Mouse (Mus musculus) adrenal gland, adult 18-20 months (tissue): ENCODE measurements around the gene E330009J07Rik. TPM values are rescaled to one million over a fixed set of nuclear protein-coding genes. Genes with fewer than 3 reads are reported as not detected.

Experiments
- DNase-seq, 2 experiments: peaks; one replicate each; pipeline ENCODE4 v3.0.0; 2021 to 2022; ENCODE audit warnings: low spot score in 2 of 2
- total RNA-seq, 2 experiments: library from RNA; stranded (reverse); gene quantifications; 1 replicate in 1 of 2; 2 replicates in 1 of 2; pipeline ENCODE4 v1.2.3; 2021

The E330009J07Rik gene
- total RNA-seq, 2 experiments from 2014 or later: 9.9 to 14.9 TPM

GRCm38 (mm10) chr6:40430878-40431277, 5.1 kb downstream of the E330009J07Rik start:
- DNase-seq: no peak

GRCm38 (mm10) chr6:40430251-40430650, 5.7 kb downstream of the E330009J07Rik start:
- no peak for DNase-seq

GRCm38 (mm10) chr6:40429521-40429931, 6.4 kb downstream of the E330009J07Rik start:
- DNase-seq: no peak

- no peak for DNase-seq
Measured at GRCm38 (mm10) chr6:40428696-40429095, 7.2 kb downstream of the E330009J07Rik start.

GRCm38 (mm10) chr6:40427441-40427840, 8.5 kb downstream of the E330009J07Rik start:
- no peak for DNase-seq

GRCm38 (mm10) chr6:40423774-40424173, 12.2 kb downstream of the E330009J07Rik start:
- peak; percentile 22 to 36 for DNase-seq

- DNase-seq: no peak
Measured at GRCm38 (mm10) chr6:40423013-40423412, 12.9 kb downstream of the E330009J07Rik start.

- DNase-seq: no peak
Measured at GRCm38 (mm10) chr6:40421099-40421498, 14.8 kb downstream of the E330009J07Rik start.

- DNase-seq: no peak
Measured at GRCm38 (mm10) chr6:40418386-40418785, 17.5 kb downstream of the E330009J07Rik start.

- no peak for DNase-seq
Measured at GRCm38 (mm10) chr6:40415799-40416198, 20.1 kb downstream of the E330009J07Rik start.

- no peak for DNase-seq
Measured at GRCm38 (mm10) chr6:40413565-40413964, 22.4 kb downstream of the E330009J07Rik start.

- no peak for DNase-seq
Measured at GRCm38 (mm10) chr6:40413046-40413445, 22.9 kb downstream of the E330009J07Rik start.

GRCm38 (mm10) chr6:40411085-40411484, 24.9 kb downstream of the E330009J07Rik start:
- no peak for DNase-seq

- no peak for DNase-seq
Measured at GRCm38 (mm10) chr6:40403640-40404285, 32.2 kb downstream of the E330009J07Rik start.

- DNase-seq: no peak
Measured at GRCm38 (mm10) chr6:40402031-40402430, 33.9 kb downstream of the E330009J07Rik start.

- peak; percentile 48 to 61 for DNase-seq
Measured at GRCm38 (mm10) chr6:40393213-40393612, 42.7 kb downstream of the E330009J07Rik start.

- no peak for DNase-seq
Measured at GRCm38 (mm10) chr6:40390975-40391374, 45.0 kb downstream of the E330009J07Rik start.

GRCm38 (mm10) chr6:40388660-40389059, 47.3 kb downstream of the E330009J07Rik start:
- no peak for DNase-seq

- DNase-seq: no peak
Measured at GRCm38 (mm10) chr6:40385682-40386081, 50.3 kb downstream of the E330009J07Rik start.

- no peak for DNase-seq
Measured at GRCm38 (mm10) chr6:40381908-40382307, 54.0 kb downstream of the E330009J07Rik start.

- DNase-seq: no peak
Measured at GRCm38 (mm10) chr6:40380181-40380580, 55.8 kb downstream of the E330009J07Rik start.

- DNase-seq: no peak
Measured at GRCm38 (mm10) chr6:40371031-40371430, 64.9 kb downstream of the E330009J07Rik start.

GRCm38 (mm10) chr6:40353360-40353759, 82.6 kb downstream of the E330009J07Rik start:
- no peak for DNase-seq
